Mouse (Mus musculus) heart, embryonic 16.5 days (tissue): Measurements from ENCODE around the gene Serpinb6e. TPM values are rescaled to one million over a fixed set of nuclear protein-coding genes. Genes with fewer than 3 reads are reported as not detected.

Experiments
- ATAC-seq: fragments of 200-750 bp; cut with Nextera tagmentation; replicated peaks from 2 replicates; pipeline ENCODE4 v1.8.0; 2017; ENCODE audit warnings: moderate number of reproducible peaks; ENCODE audit not compliant: insufficient read depth, low FRiP score; ENCODE audit errors: extremely low read depth
- H3K27ac ChIP-seq: fragments of 300-500 bp; sonication (generic); 2 replicates; pipeline ENCODE4 v1.5.1; 2014; ENCODE audit warnings: mild to moderate bottlenecking, low read length, control low read depth, moderate library complexity
- H3K27me3 ChIP-seq: fragments of 300-500 bp; sonication (generic); 2 replicates; pipeline ENCODE4 v1.6.1; 2014; ENCODE audit warnings: low read length, mixed read lengths; ENCODE audit not compliant: control insufficient read depth, insufficient read depth
- H3K36me3 ChIP-seq: fragments of 300-500 bp; sonication (generic); 2 replicates; pipeline ENCODE4 v1.6.1; 2014; ENCODE audit not compliant: control insufficient read depth, insufficient read depth
- H3K4me1 ChIP-seq: fragments of 300-500 bp; sonication (generic); 2 replicates; pipeline ENCODE4 v1.6.1; 2014; ENCODE audit warnings: low read length, mixed read lengths; ENCODE audit not compliant: control insufficient read depth, insufficient read depth
- H3K4me2 ChIP-seq: fragments of 300-500 bp; sonication (generic); 2 replicates; pipeline ENCODE4 v1.6.1; 2014; ENCODE audit warnings: low read depth, mild to moderate bottlenecking, control low read depth, low read length
- H3K4me3 ChIP-seq: fragments of 300-500 bp; sonication (generic); 2 replicates; pipeline ENCODE4 v1.5.1; 2014; ENCODE audit warnings: mild to moderate bottlenecking, control low read depth, low read length
- H3K9ac ChIP-seq: fragments of 300-500 bp; sonication (generic); 2 replicates; pipeline ENCODE4 v1.6.1; 2014; ENCODE audit warnings: low read length, control low read depth
- H3K9me3 ChIP-seq: fragments of 300-500 bp; sonication (generic); replicated peaks from 2 replicates; pipeline ENCODE4 v1.6.1; 2016; ENCODE audit warnings: low read length; ENCODE audit not compliant: control insufficient read depth
- WGBS: fragments of 180-500 bp; shearing (Covaris S2); extraction: QIAGEN DNeasy Blood & Tissue Kit; methylation state at CpG from one replicate; pipeline ENCODE4 v1.1.7; 2014; 5-methylcytosine and 5-hydroxymethylcytosine counted together
- polyA plus RNA-seq: library from polyadenylated mRNA; unstranded; fragments of >200 nt; fragmentation: Nextera tagmentation; extraction: Ambion mirVana; gene quantifications from 2 replicates; pipeline ENCODE4 v1.2.1, GENCODE M21; 2015

The Serpinb6e gene
- not detected in 2 replicates for polyA plus RNA-seq

DNA sequence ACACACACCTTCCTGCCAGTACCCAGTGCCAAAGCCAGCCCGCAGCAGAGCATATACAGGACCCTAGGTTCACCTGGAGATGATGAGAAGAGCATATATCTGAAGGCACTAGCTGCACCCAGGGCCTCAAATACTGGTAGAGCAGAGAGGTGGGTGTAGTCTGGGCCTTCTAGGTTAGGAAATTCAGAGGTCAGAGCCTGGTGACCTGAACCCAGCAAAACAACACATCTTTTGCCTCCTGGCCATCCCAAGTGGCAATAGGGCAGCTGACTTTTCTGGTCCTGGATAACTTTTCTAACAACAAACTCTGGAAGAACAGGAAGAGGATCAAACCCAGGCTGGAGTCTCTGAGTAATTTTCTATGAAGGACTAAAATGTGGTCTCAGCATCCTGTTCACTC, at the start of gene Serpinb6e:
Gene Serpinb6e, minus strand, starts transcription at position 101 of the 400 bp plus-strand sequence.
- H3K9ac ChIP-seq: no peak within 1 kb of the TSS
- no peak within 1 kb of the TSS for H3K4me3 ChIP-seq
- H3K9me3 ChIP-seq: no peaks in the 10 kb centered on the region
- H3K4me2 ChIP-seq: no peak within 1 kb of the TSS
- H3K4me1 ChIP-seq: no peaks in the 10 kb centered on the region
- H3K27me3 ChIP-seq: no peaks in the 10 kb centered on the region
- no peak for ATAC-seq
- no peaks in the 10 kb centered on the region for H3K36me3 ChIP-seq
- WGBS: 59% methylated on average over 1 of the region's 1 CpGs
- H3K27ac ChIP-seq: no peak within 1 kb of the TSS

- no peak overlapping the region for H3K27ac ChIP-seq
- no peaks in the 10 kb centered on the region for H3K27me3 ChIP-seq
- H3K9ac ChIP-seq: no peak overlapping the region
- no peaks in the 10 kb centered on the region for H3K36me3 ChIP-seq
- ATAC-seq: no peak
- H3K4me1 ChIP-seq: no peaks in the 10 kb centered on the region
- no peak overlapping the region for H3K4me3 ChIP-seq
- peaks cover 2% of the 10 kb centered on the region; the same call in 1 of the 2 replicates for H3K9me3 ChIP-seq
- 77% methylated on average over 2 of the region's 2 CpGs for WGBS
- no peak overlapping the region for H3K4me2 ChIP-seq
Observed at GRCm38 (mm10) chr13:33830751-33831150, 12.5 kb downstream of the Serpinb6e start.

DNA sequence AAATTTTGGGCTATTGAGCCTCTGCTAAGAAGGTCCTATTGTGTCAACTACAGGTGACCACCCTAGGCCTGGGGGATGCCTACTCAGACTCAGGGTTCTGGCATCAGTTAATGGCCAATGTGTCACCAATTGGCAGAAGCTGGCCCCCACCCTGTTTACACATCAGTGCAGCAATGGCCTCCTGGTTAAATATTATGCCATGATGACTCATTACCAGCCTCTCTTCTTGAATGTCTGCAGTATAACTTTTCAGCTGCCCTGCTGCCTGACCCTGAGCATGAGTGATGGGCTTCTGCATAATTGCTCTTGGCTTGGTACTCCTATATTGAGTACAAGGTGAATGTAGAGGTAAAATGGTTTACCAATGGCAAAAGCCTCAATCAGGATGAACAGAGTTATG, 19.8 kb downstream of the Serpinb6e start:
- ATAC-seq: no peak
- Histone ChIP-seq H3K27me3 (no peaks in the 10 kb centered on the region), H3K4me1 (no peaks in the 10 kb centered on the region), H3K4me2 (no peak overlapping the region), H3K27ac (no peak overlapping the region), H3K4me3 (no peak overlapping the region), H3K9me3 (peaks cover 2% of the 10 kb centered on the region; the same call in 1 of the 2 replicates), H3K36me3 (no peaks in the 10 kb centered on the region), H3K9ac (no peak overlapping the region)

DNA sequence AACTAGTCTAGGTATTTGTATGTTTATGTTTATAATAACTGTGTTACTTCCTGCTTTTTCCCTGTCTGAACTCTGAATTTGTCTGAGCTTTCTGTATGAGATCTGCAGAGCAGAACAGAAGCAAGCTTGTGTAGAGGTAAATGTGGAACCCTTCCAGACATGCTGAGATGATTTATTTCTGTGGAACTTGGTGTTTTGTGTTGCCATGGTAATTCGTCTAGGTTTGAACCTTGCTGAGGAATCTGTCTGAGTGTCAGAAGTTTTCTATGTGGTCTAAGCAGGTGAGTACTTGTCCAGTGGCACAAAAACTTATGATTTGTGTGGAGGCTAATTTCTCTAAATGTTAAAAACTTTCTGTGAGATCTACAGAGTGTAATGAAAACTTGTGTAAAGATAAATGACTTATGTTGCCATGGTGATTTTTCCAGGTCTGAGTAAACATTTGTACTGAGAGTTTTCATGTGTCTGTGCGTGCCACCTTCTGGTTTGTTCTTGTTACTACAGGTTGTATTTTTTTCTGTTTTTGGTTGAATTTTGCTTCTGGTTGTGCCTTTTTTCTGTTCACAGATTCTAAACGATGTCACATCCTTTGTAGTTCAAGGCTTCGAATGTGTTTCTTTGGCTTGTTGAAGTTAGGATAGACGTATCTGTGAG, 21.6 kb downstream of the Serpinb6e start:
- Histone ChIP-seq H3K27ac (no peak overlapping the region), H3K4me3 (no peak overlapping the region), H3K9me3 (no peaks in the 10 kb centered on the region), H3K4me1 (no peaks in the 10 kb centered on the region), H3K9ac (no peak overlapping the region), H3K27me3 (no peaks in the 10 kb centered on the region), H3K4me2 (no peak overlapping the region), H3K36me3 (no peaks in the 10 kb centered on the region)
- no peak for ATAC-seq
- 66% methylated on average over 5 of the region's 5 CpGs for WGBS

Other genes starting within 250 kb of the Serpinb6e start
- gene Serpinb6d, start 182.0 kb downstream of the Serpinb6e start, polyA plus RNA-seq: not detected in 2 replicates
- gene Serpinb6c, start 62.3 kb upstream of the Serpinb6e start, polyA plus RNA-seq: 0.15 and 0.33 TPM in 2 replicates
- 27.6 and 28.9 TPM in 2 replicates for gene Nqo2, start 121.3 kb upstream of the Serpinb6e start, polyA plus RNA-seq
- gene Ripk1, start 159.0 kb upstream of the Serpinb6e start, polyA plus RNA-seq: 10.0 and 10.9 TPM in 2 replicates
- gene Serpinb6a, start 159.4 kb upstream of the Serpinb6e start, polyA plus RNA-seq: 63.6 and 65.8 TPM in 2 replicates
- gene Bphl, start 194.2 kb upstream of the Serpinb6e start, polyA plus RNA-seq: 47.7 and 54.6 TPM in 2 replicates
- gene Tubb2a, start 234.6 kb upstream of the Serpinb6e start, polyA plus RNA-seq: 166 and 171 TPM in 2 replicates